Mouse (Mus musculus): ENCODE results near the gene Fcgr1. TPM values are rescaled to one million over a fixed set of nuclear protein-coding genes. Genes with fewer than 3 reads are reported as not detected.

Fcgr1 gene
- polyA plus RNA-seq, 1 experiment, result 1.3 TPM

GRCm38 (mm10) chr3:96263558-96264403, 30.0 kb downstream of the Fcgr1 start:
- WGBS, result 2% methylated on average over 27 of the region's 27 CpGs
- Histone ChIP-seq H3K36me3 (ENCODE audit: control insufficient read depth, insufficient read depth, low read length) (no peaks in the 10 kb centered on the region), H3K27ac (ENCODE audit: insufficient read depth, low read depth, low read length) (peak overlapping the region; percentile 97), H3K4me3 (ENCODE audit: insufficient read depth, low read depth, low read length) (peak overlapping the region; percentile 60), H3K4me1 (ENCODE audit: control insufficient read depth, insufficient read depth, low read length) (peaks cover 8% of the 10 kb centered on the region; the same call in 1 of the 2 replicates), H3K27me3 (replicated peaks; ENCODE audit: control insufficient read depth, insufficient read depth, low read length) (no peaks in the 10 kb centered on the region)
- no peak for DNase-seq
- TF ChIP-seq CTCF (conservative IDR thresholded peaks at IDR 0.05; ENCODE audit: insufficient read depth, insufficient read length, low read depth, low read length) (no peak), POLR2A (IDR thresholded peaks at IDR 0.05; ENCODE audit: low read depth, low read length) (no peak)

- peak; percentile 98 for DNase-seq
- peak within 1 kb of the TSS; percentile 97 for H3K27ac ChIP-seq (ENCODE audit: insufficient read depth, low read depth, low read length)
- H3K4me1 ChIP-seq (ENCODE audit: control insufficient read depth, insufficient read depth, low read length), result peaks cover 6% of the 10 kb centered on the region; the same call in 1 of the 2 replicates
- H3K27me3 ChIP-seq (replicated peaks; ENCODE audit: control insufficient read depth, insufficient read depth, low read length), result no peaks in the 10 kb centered on the region
- TF ChIP-seq CTCF (conservative IDR thresholded peaks at IDR 0.05; ENCODE audit: insufficient read depth, insufficient read length, low read depth, low read length), result peak; percentile 23; the same call in 1 of the 2 replicates
- peak; percentile 98 for TF ChIP-seq POLR2A (IDR thresholded peaks at IDR 0.05; ENCODE audit: low read depth, low read length)
- H3K4me3 ChIP-seq (ENCODE audit: insufficient read depth, low read depth, low read length), result peak within 1 kb of the TSS; percentile 60
- WGBS, result under 1% methylated on average over 40 of the region's 40 CpGs
- no peaks in the 10 kb centered on the region for H3K36me3 ChIP-seq (ENCODE audit: control insufficient read depth, insufficient read depth, low read length)
These were observed 30.7 kb downstream of the Fcgr1 start, which contains the start of gene Hist2h4 for GRCm38 (mm10) chr3:96262979-96263550. Gene Hist2h4 (minus strand): TSS chr3:96263311.

GRCm38 (mm10) chr3:96262216-96262875, 31.4 kb downstream of the Fcgr1 start:
- Histone ChIP-seq H3K27me3 (replicated peaks; ENCODE audit: control insufficient read depth, insufficient read depth, low read length) (no peaks in the 10 kb centered on the region), H3K4me1 (ENCODE audit: control insufficient read depth, insufficient read depth, low read length) (peaks cover 4% of the 10 kb centered on the region; the same call in 1 of the 2 replicates), H3K36me3 (ENCODE audit: control insufficient read depth, insufficient read depth, low read length) (no peaks in the 10 kb centered on the region), H3K4me3 (ENCODE audit: insufficient read depth, low read depth, low read length) (peak overlapping the region; percentile 60), H3K27ac (ENCODE audit: insufficient read depth, low read depth, low read length) (peak overlapping the region; percentile 60)
- DNase-seq, result peak; percentile 91
- no peak for TF ChIP-seq CTCF (conservative IDR thresholded peaks at IDR 0.05; ENCODE audit: insufficient read depth, insufficient read length, low read depth, low read length)
- 3% methylated on average over 19 of the region's 19 CpGs for WGBS

GRCm38 (mm10) chr3:96261623-96262022, 32.1 kb downstream of the Fcgr1 start:
- TF ChIP-seq POLR2A (IDR thresholded peaks at IDR 0.05; ENCODE audit: low read depth, low read length) (no peak), CTCF (conservative IDR thresholded peaks at IDR 0.05; ENCODE audit: insufficient read depth, insufficient read length, low read depth, low read length) (no peak)
- peaks cover 4% of the 10 kb centered on the region; the same call in 1 of the 2 replicates for H3K4me1 ChIP-seq (ENCODE audit: control insufficient read depth, insufficient read depth, low read length)
- H3K27me3 ChIP-seq (replicated peaks; ENCODE audit: control insufficient read depth, insufficient read depth, low read length), result no peaks in the 10 kb centered on the region
- H3K4me3 ChIP-seq (ENCODE audit: insufficient read depth, low read depth, low read length), result no peak overlapping the region
- peak overlapping the region; percentile 60; the same call in 1 of the 2 replicates for H3K27ac ChIP-seq (ENCODE audit: insufficient read depth, low read depth, low read length)
- 70% methylated on average over 3 of the region's 3 CpGs for WGBS
- H3K36me3 ChIP-seq (ENCODE audit: control insufficient read depth, insufficient read depth, low read length), result no peaks in the 10 kb centered on the region
- no peak for DNase-seq

GRCm38 (mm10) chr3:96260220-96260619, 33.5 kb downstream of the Fcgr1 start:
- no peak for DNase-seq
- H3K27ac ChIP-seq (ENCODE audit: insufficient read depth, low read depth, low read length), result no peak overlapping the region
- no peaks in the 10 kb centered on the region for H3K36me3 ChIP-seq (ENCODE audit: control insufficient read depth, insufficient read depth, low read length)
- 95% methylated on average over 5 of the region's 5 CpGs for WGBS
- H3K27me3 ChIP-seq (replicated peaks; ENCODE audit: control insufficient read depth, insufficient read depth, low read length), result no peaks in the 10 kb centered on the region
- TF ChIP-seq POLR2A (IDR thresholded peaks at IDR 0.05; ENCODE audit: low read depth, low read length), result no peak
- no peak for TF ChIP-seq CTCF (conservative IDR thresholded peaks at IDR 0.05; ENCODE audit: insufficient read depth, insufficient read length, low read depth, low read length)
- H3K4me3 ChIP-seq (ENCODE audit: insufficient read depth, low read depth, low read length), result no peak overlapping the region
- H3K4me1 ChIP-seq (ENCODE audit: control insufficient read depth, insufficient read depth, low read length), result peaks cover 4% of the 10 kb centered on the region; the same call in 1 of the 2 replicates

GRCm38 (mm10) chr3:96257190-96257589, 36.6 kb downstream of the Fcgr1 start:
- DNase-seq, result no peak
- Histone ChIP-seq H3K27ac (ENCODE audit: insufficient read depth, low read depth, low read length) (no peak overlapping the region), H3K27me3 (replicated peaks; ENCODE audit: control insufficient read depth, insufficient read depth, low read length) (no peaks in the 10 kb centered on the region), H3K4me1 (ENCODE audit: control insufficient read depth, insufficient read depth, low read length) (peaks cover 4% of the 10 kb centered on the region; the same call in 1 of the 2 replicates), H3K4me3 (ENCODE audit: insufficient read depth, low read depth, low read length) (no peak overlapping the region), H3K36me3 (ENCODE audit: control insufficient read depth, insufficient read depth, low read length) (no peaks in the 10 kb centered on the region)
- TF ChIP-seq POLR2A (IDR thresholded peaks at IDR 0.05; ENCODE audit: low read depth, low read length), result no peak
- no peak for TF ChIP-seq CTCF (conservative IDR thresholded peaks at IDR 0.05; ENCODE audit: insufficient read depth, insufficient read length, low read depth, low read length)
- 80% methylated on average over 3 of the region's 3 CpGs for WGBS

Measured in kidney, adult 2 months (tissue).